Mouse (Mus musculus) thymus, adult 18-20 months (tissue): Measurements from ENCODE around the gene Smim4.

ENCODE experiments used
- DNase-seq, 2 experiments: peaks; one replicate each; pipeline ENCODE4 v3.0.0; 2022; ENCODE audit warnings: mixed read lengths in 2 of 2

Gene Smim4

DNA sequence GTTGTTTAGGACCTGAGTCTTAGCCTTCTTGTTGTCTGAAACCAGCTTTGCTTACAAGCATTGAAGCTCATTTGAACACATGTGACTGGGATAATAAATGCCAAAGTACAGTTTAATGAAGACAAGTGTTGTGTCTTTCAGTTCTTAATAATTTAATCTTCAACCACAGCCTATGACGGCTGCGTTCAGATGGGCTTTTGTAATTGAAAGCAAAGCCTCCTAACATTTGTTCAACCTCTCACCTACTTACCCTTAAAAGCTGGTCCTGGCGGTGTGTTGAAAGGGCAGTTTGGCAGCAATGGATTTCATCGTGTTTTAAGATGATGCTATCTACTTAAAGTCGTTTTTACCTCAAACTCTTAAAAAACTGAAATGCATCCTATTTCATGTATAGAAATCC lies 16.6 kb downstream of the Smim4 start:
- DNase-seq, result no peak

GRCm38 (mm10) chr14:31110613-31111012 lies 18.1 kb downstream of the Smim4 start:
- DNase-seq, result no peak

GRCm38 (mm10) chr14:31105156-31105555 lies 23.6 kb downstream of the Smim4 start:
- no peak for DNase-seq

DNA sequence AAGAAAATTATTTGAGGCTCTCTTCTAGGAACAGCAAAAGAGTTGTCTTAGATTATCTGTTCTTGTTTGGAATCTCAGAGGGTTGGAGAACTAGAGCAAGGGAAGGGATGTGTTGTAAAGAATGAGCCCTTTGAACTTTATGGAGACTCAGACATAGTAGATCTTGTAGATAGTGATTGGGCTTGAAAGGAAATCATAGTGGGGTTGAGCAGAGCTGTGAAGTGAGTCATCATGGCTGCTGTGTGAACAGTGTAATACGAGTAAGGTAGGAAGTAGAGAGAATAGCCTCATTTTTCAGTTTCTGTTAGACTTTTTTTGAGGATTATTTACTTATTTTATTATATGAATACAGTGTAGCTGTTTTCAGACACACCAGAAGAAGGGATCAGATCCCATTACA lies 38.8 kb downstream of the Smim4 start:
- DNase-seq, result no peak

GRCm38 (mm10) chr14:31088515-31088914 lies 40.2 kb downstream of the Smim4 start:
- DNase-seq, result no peak

DNA sequence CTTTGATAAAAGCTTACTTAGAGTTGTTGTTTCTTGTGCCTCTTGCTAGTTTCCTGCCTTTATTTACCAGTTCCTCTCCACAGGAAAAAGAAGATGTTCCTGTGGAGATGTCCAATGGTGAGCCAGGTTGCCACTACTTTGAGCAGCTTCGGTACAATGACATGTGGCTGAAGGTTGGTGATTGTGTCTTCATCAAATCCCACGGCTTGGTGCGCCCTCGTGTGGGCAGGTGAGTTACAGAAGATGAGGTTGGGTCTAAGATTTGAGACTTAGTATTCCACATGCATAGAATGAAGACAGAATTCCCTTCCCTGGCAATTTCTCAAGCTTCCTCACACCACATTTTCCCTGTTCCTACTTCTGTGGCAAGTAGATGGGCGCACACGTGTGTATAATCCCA lies 41.3 kb downstream of the Smim4 start:
- no peak for DNase-seq

DNA sequence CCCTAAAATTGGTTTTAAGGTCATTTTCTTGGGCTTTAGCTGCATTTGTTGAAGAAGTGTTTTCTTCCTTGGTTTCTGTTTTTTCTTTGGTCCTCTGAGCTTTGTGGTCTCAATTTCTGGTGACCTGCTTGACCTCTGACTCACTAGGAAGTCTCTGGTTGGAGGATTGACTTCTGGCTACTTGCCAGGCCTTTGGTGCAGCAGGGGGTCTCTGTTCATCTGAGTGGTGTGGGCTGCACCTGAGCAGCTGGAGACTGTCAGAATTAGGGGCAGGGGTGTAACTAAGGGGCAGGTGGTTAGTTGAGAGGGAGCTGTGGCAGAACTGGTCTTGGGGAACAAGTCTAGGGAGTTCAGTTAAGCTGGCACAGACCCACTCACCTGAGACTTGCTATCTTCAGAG lies 47.6 kb downstream of the Smim4 start:
- no peak for DNase-seq

GRCm38 (mm10) chr14:31079313-31080028 lies 49.3 kb downstream of the Smim4 start:
- no peak for DNase-seq

GRCm38 (mm10) chr14:31078597-31079208 lies 50.1 kb downstream of the Smim4 start:
- no peak for DNase-seq

DNA sequence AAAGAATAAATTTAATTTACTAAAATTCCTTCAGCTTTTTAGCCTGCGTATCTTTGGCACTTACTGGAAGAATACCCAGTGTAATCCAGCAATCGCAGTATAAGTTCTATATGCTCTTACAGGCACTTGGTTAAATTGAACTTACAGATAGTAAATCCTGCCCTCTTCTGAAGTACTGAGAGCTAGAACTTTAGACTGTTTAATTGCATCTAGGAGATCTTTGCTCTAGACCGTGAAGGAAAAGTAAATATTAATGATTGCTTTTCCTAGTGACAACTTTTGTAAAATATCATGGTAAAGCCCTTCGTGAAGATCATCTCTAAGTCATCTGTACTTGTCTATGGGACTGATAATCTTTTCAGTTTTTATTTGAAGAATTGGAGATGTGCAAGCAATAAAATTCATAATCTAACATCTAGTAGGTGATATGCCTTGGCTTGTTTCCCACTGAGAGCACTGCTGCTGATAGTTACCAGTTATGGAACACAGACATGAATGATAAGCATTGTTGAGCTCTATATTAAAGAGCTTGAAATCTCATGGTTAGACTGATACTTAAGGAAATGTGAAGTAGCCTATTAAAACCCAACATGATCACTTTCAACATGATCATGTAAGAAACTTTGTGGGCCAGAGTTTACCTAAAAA lies 59.5 kb downstream of the Smim4 start:
- no peak for DNase-seq

GRCm38 (mm10) chr14:31062277-31062676 lies 66.5 kb downstream of the Smim4 start:
- no peak for DNase-seq

DNA sequence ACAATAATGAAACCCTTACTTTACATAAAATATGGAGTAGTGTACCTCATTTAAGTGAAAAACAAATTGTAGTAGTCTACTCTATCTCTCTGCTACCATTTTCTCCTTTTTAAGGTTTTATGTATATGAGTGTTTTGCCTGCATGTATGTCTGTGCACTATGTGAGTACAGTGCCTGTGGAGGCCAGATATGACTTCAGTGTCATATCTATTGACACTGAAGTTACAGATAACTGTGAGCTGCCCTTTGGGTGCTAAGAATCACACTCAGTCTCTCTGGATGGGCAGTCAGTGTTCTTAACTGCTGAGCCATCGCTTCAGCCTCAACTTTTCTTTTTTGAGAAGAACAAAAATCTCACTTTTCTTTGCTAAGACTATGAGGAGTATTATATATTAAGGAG lies 82.9 kb downstream of the Smim4 start:
- DNase-seq, result no peak

GRCm38 (mm10) chr14:31045296-31045695 lies 83.5 kb downstream of the Smim4 start:
- no peak for DNase-seq
